ENCODE assay signal across 23 mouse cellular contexts in the genomic region with DNA sequence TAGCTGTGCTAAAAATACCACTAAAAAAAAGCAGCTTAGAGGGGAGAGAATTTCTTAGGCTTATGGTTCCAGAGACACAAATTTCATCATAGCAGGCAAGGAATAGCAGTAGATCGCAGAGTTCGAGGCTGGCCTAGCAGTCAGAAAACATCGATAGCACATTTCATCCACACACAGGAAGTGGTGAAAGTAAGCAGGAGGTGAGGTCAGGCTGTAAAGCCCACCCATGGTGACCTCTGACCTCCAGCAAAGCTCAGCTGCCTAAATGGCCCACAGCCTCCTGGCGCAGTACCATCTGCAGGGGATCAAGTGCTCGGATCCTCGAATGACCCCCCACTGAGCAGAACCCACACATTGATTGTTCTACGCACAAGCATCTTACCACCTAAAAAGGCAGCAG. TPM values are rescaled to one million over a fixed set of nuclear protein-coding genes. Genes with fewer than 3 reads are reported as not detected.
DNase-seq lines count a peak whose midpoint lies in the region; ATAC-seq and TF ChIP-seq lines count a peak whose summit lies in the region.
"Had no signal": no experiment of that assay in that cellular context is flagged by ENCODE, and none has a peak within 500 bp of the region (broad histone marks: within the 10 kb centered on the region; RNA-seq: fewer than 3 reads in every experiment).

No protein-coding gene starts in this region.

- intact Hi-C loops in heart, adult 2 months (cut with DNase I): loop anchor here (5.0 to 10.0 kb wide), 3 partner anchors 121 to 358 kb away; no protein-coding TSS in a partner anchor

- TF ChIP-seq POLR2A in heart, adult 2 months (IDR thresholded peaks at IDR 0.05; ENCODE audit: insufficient read depth, low read depth, low read length): no peak

- TF ChIP-seq EP300 in heart, adult 2 months (IDR thresholded peaks at IDR 0.05; ENCODE audit: insufficient read depth, low read depth, low read length): no peak

- H3K4me2 ChIP-seq in forebrain, embryonic 15.5 days (replicated peaks): no peak overlapping the region
- H3K4me2 ChIP-seq: embryonic facial prominence, embryonic 13.5 days; heart, embryonic 12.5 days; hindbrain, embryonic 15.5 days; liver, embryonic 15.5 days; midbrain, embryonic 12.5 days; neural tube, embryonic 13.5 days had no signal

- H3K9me3 ChIP-seq in forebrain, embryonic 15.5 days: no peaks in the 10 kb centered on the region
- H3K9me3 ChIP-seq: embryonic facial prominence, embryonic 13.5 days; heart, embryonic 12.5 days; hindbrain, embryonic 15.5 days; liver, embryonic 15.5 days; midbrain, embryonic 12.5 days; neural tube, embryonic 13.5 days had no signal

- no peak for DNase-seq in heart, adult 2 months
- no peak for DNase-seq in heart, postnatal 4 days
- DNase-seq in retina, postnatal 1 day: peak; percentile 25
- DNase-seq in retina, embryonic 14.5 days (ENCODE audit: low spot score): no peak
- peak; percentile 30 for DNase-seq in embryo, embryonic 11 days
- DNase-seq in spleen, postnatal 4 days (ENCODE audit: low spot score in 2 of 2): no peak
- DNase-seq: adrenal gland, postnatal 36 days; cerebellum, adult 11-12 months; cerebellum, postnatal 25 days; right cerebral cortex, postnatal 25 days; thymus, adult 2 months had no signal

- no peak overlapping the region for H3K9ac ChIP-seq in heart, adult 2 months (ENCODE audit: low read depth, low read length)
- H3K9ac ChIP-seq in forebrain, embryonic 15.5 days (replicated peaks): no peak overlapping the region
- H3K9ac ChIP-seq: embryonic facial prominence, embryonic 13.5 days; heart, embryonic 12.5 days; hindbrain, embryonic 15.5 days; liver, embryonic 15.5 days; midbrain, embryonic 12.5 days; neural tube, embryonic 13.5 days had no signal

- WGBS in heart, adult 2 months: 65% methylated on average over 7 of the region's 7 CpGs
- WGBS in forebrain, embryonic 15.5 days: 60% methylated on average over 7 of the region's 7 CpGs

- no peaks in the 10 kb centered on the region for H3K79me2 ChIP-seq in heart, adult 2 months (replicated peaks; ENCODE audit: control insufficient read depth, insufficient read depth, low read length)

- H3K27me3 ChIP-seq in heart, adult 2 months (ENCODE audit: control insufficient read depth, insufficient read depth, low read length): no peaks in the 10 kb centered on the region
- H3K27me3 ChIP-seq in forebrain, embryonic 15.5 days: no peaks in the 10 kb centered on the region
- H3K27me3 ChIP-seq: embryonic facial prominence, embryonic 13.5 days; heart, embryonic 12.5 days; hindbrain, embryonic 15.5 days; liver, embryonic 15.5 days; midbrain, embryonic 12.5 days; neural tube, embryonic 13.5 days; Patski had no signal

- peak overlapping the region; percentile 20; the same call in 1 of the 2 replicates for H3K27ac ChIP-seq in heart, adult 2 months
- H3K27ac ChIP-seq in forebrain, embryonic 15.5 days (replicated peaks): no peak overlapping the region
- H3K27ac ChIP-seq: embryonic facial prominence, embryonic 13.5 days; hindbrain, embryonic 15.5 days; liver, embryonic 15.5 days; midbrain, embryonic 12.5 days; neural tube, embryonic 13.5 days had no signal

- H3K4me1 ChIP-seq in heart, adult 2 months (ENCODE audit: control insufficient read depth, insufficient read depth, low read length): peaks cover 3% of the 10 kb centered on the region
- peaks cover 5% of the 10 kb centered on the region for H3K4me1 ChIP-seq in forebrain, embryonic 15.5 days

- no peak overlapping the region for H3K4me3 ChIP-seq in heart, adult 2 months
- H3K4me3 ChIP-seq in forebrain, embryonic 15.5 days: no peak overlapping the region
- H3K4me3 ChIP-seq: embryonic facial prominence, embryonic 13.5 days; heart, embryonic 12.5 days; hindbrain, embryonic 15.5 days; liver, embryonic 15.5 days; midbrain, embryonic 12.5 days; neural tube, embryonic 13.5 days had no signal

- no peak for ATAC-seq in forebrain, embryonic 15.5 days (replicated peaks)
- ATAC-seq: forebrain, embryonic 16.5 days; Patski had no signal

- H3K36me3 ChIP-seq in heart, adult 2 months (ENCODE audit: control insufficient read depth, insufficient read depth, low read length): no peaks in the 10 kb centered on the region
- no peaks in the 10 kb centered on the region for H3K36me3 ChIP-seq in forebrain, embryonic 15.5 days
- H3K36me3 ChIP-seq: embryonic facial prominence, embryonic 13.5 days; heart, embryonic 12.5 days; hindbrain, embryonic 15.5 days; liver, embryonic 15.5 days; midbrain, embryonic 12.5 days; neural tube, embryonic 13.5 days had no signal

- TF ChIP-seq CTCF in heart, adult 2 months (IDR thresholded peaks at IDR 0.05): no peak

RNA-seq across cellular contexts. Expression of gene Arhgdib, which starts 41.5 kb away (rescaled TPM):
- 10 to 100 TPM; 24.0 to 30.4 TPM for total RNA-seq in heart, adult 2 months (2021)
- polyA plus RNA-seq in heart, adult 2 months (2012; rRNA removed): 41.7 and 57.6 TPM in 2 replicates
- 10 to 100 TPM; 33.6 to 39.4 TPM for total RNA-seq in heart, postnatal 4 days (2021)
- 16.8 and 17.1 TPM in 2 replicates for polyA plus RNA-seq in forebrain, embryonic 15.5 days (2015; fragmentation: Nextera tagmentation; extraction: Ambion mirVana)

RNA-seq across cellular contexts. Expression of gene Pde6h, which starts 59.6 kb away (rescaled TPM):
- total RNA-seq in heart, adult 2 months (2021): under 1 TPM in 1 of 2 experiments, not detected in 1; 0.30 TPM
- 0.04 and 0.26 TPM in 2 replicates for polyA plus RNA-seq in heart, adult 2 months (2012; rRNA removed)
- total RNA-seq in heart, postnatal 4 days (2021): not detected
- polyA plus RNA-seq in forebrain, embryonic 15.5 days (2015; fragmentation: Nextera tagmentation; extraction: Ambion mirVana): not detected in 2 replicates
- total RNA-seq: adrenal gland, postnatal 36 days; gastrocnemius, postnatal 4 days; heart, postnatal 25 days had no signal
- polyA plus RNA-seq: embryonic facial prominence, embryonic 13.5 days; forebrain, embryonic 16.5 days; liver, embryonic 15.5 days; midbrain, embryonic 12.5 days; neural tube, embryonic 13.5 days; stomach, embryonic 16.5 days had no signal

Comparison
In these comparisons a context has a peak if more than half of its experiments do, and no peak if none do; other contexts are left out.
1. DNase-seq: peak in retina, postnatal 1 day (single experiment) and embryo, embryonic 11 days (single experiment); none in heart, adult 2 months (0 of 2), heart, postnatal 4 days (single experiment), retina, embryonic 14.5 days (single experiment) and spleen, postnatal 4 days (0 of 2).